Mouse (Mus musculus) heart, embryonic 16.5 days (tissue): Measurements from ENCODE around the gene Jak1. TPM values are rescaled to one million over a fixed set of nuclear protein-coding genes. Genes with fewer than 3 reads are reported as not detected.

ENCODE experiments used
- ATAC-seq: fragments of 200-750 bp; cut with Nextera tagmentation; replicated peaks from 2 replicates; pipeline ENCODE4 v1.8.0; 2017; ENCODE audit warnings: moderate number of reproducible peaks; ENCODE audit not compliant: insufficient read depth, low FRiP score; ENCODE audit errors: extremely low read depth
- H3K27ac ChIP-seq: fragments of 300-500 bp; sonication (generic); 2 replicates; pipeline ENCODE4 v1.5.1; 2014; ENCODE audit warnings: mild to moderate bottlenecking, low read length, control low read depth, moderate library complexity
- H3K27me3 ChIP-seq: fragments of 300-500 bp; sonication (generic); 2 replicates; pipeline ENCODE4 v1.6.1; 2014; ENCODE audit warnings: low read length, mixed read lengths; ENCODE audit not compliant: control insufficient read depth, insufficient read depth
- H3K36me3 ChIP-seq: fragments of 300-500 bp; sonication (generic); 2 replicates; pipeline ENCODE4 v1.6.1; 2014; ENCODE audit not compliant: control insufficient read depth, insufficient read depth
- H3K4me1 ChIP-seq: fragments of 300-500 bp; sonication (generic); 2 replicates; pipeline ENCODE4 v1.6.1; 2014; ENCODE audit warnings: low read length, mixed read lengths; ENCODE audit not compliant: control insufficient read depth, insufficient read depth
- H3K4me2 ChIP-seq: fragments of 300-500 bp; sonication (generic); 2 replicates; pipeline ENCODE4 v1.6.1; 2014; ENCODE audit warnings: low read depth, mild to moderate bottlenecking, control low read depth, low read length
- H3K4me3 ChIP-seq: fragments of 300-500 bp; sonication (generic); 2 replicates; pipeline ENCODE4 v1.5.1; 2014; ENCODE audit warnings: mild to moderate bottlenecking, control low read depth, low read length
- H3K9ac ChIP-seq: fragments of 300-500 bp; sonication (generic); 2 replicates; pipeline ENCODE4 v1.6.1; 2014; ENCODE audit warnings: low read length, control low read depth
- H3K9me3 ChIP-seq: fragments of 300-500 bp; sonication (generic); replicated peaks from 2 replicates; pipeline ENCODE4 v1.6.1; 2016; ENCODE audit warnings: low read length; ENCODE audit not compliant: control insufficient read depth
- WGBS: fragments of 180-500 bp; shearing (Covaris S2); extraction: QIAGEN DNeasy Blood & Tissue Kit; methylation state at CpG from one replicate; pipeline ENCODE4 v1.1.7; 2014; 5-methylcytosine and 5-hydroxymethylcytosine counted together
- polyA plus RNA-seq: library from polyadenylated mRNA; unstranded; fragments of >200 nt; fragmentation: Nextera tagmentation; extraction: Ambion mirVana; gene quantifications from 2 replicates; pipeline ENCODE4 v1.2.1, GENCODE M21; 2015

Gene Jak1
- polyA plus RNA-seq, 1 experiment from 2014 or later, result 65.7 TPM

DNA sequence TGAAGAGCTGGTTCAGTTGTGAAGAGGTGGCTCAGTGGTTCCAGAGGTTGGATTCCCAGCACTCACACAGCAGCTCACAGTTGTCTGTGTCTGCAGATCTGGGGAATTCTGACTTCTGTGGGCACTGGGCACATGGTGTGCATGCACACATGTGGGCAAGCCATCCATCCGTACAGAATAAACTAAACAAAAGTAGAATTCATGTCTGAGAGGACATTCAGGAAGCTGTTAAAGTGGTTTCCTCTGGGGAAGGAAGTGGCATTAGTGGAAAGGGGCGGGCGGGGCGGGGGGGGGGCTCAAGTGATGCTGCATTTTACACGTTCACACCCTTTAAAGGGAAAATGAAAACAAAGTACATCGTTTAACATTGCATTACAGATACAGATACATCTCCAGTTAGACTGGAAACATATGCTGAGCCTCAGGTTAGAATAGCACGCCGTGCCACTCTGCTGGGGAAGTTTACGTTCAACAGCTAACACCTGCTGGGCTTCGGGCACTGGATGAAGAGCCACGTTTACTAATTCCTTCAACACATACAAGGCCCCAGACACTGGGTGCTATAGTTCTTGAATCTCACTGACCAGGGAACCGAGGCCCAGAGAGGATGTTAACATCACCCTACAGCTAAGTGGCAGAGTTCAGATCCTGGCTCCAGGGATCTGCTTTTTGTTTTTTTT, 33.4 kb upstream of the Jak1 start:
- no peak overlapping the region for H3K27ac ChIP-seq
- no peak overlapping the region for H3K4me2 ChIP-seq
- H3K9me3 ChIP-seq, result no peaks in the 10 kb centered on the region
- no peaks in the 10 kb centered on the region for H3K36me3 ChIP-seq
- H3K4me1 ChIP-seq, result peaks cover 4% of the 10 kb centered on the region; the same call in 1 of the 2 replicates
- H3K4me3 ChIP-seq, result no peak overlapping the region
- no peak for ATAC-seq
- no peak overlapping the region for H3K9ac ChIP-seq
- 66% methylated on average over 12 of the region's 12 CpGs for WGBS
- no peaks in the 10 kb centered on the region; the same call in 1 of the 2 replicates for H3K27me3 ChIP-seq

- H3K9ac ChIP-seq, result no peak overlapping the region
- H3K27ac ChIP-seq, result no peak overlapping the region
- WGBS, result 66% methylated on average over 7 of the region's 7 CpGs
- no peak overlapping the region for H3K4me2 ChIP-seq
- ATAC-seq, result no peak
- H3K27me3 ChIP-seq, result no peaks in the 10 kb centered on the region; the same call in 1 of the 2 replicates
- no peaks in the 10 kb centered on the region for H3K36me3 ChIP-seq
- no peaks in the 10 kb centered on the region for H3K9me3 ChIP-seq
- no peak overlapping the region for H3K4me3 ChIP-seq
- peaks cover 8% of the 10 kb centered on the region; the same call in 1 of the 2 replicates for H3K4me1 ChIP-seq
Measured at GRCm38 (mm10) chr4:101296836-101297235, 31.8 kb upstream of the Jak1 start.

DNA sequence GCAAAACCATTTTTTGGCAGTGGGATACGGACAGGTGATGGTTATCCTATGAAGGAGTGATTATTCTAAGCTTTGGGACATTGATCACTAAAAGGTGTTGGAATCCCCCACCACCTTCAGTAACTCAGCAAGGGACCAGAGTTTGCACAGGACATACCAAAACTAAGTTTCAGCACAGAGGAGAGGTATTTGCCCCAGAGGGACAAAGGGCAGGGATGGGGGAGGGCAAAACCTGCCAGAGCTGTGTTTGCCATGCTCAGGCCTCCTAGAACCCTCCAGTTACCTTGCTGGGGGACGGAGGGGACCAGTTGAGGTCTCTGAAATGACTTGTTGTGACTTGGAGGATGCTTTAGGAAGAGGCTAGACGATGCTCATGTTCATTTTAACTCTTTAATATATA, 30.7 kb upstream of the Jak1 start:
- H3K27me3 ChIP-seq, result no peaks in the 10 kb centered on the region; the same call in 1 of the 2 replicates
- no peak overlapping the region for H3K4me2 ChIP-seq
- H3K4me3 ChIP-seq, result no peak overlapping the region
- H3K36me3 ChIP-seq, result no peaks in the 10 kb centered on the region
- H3K4me1 ChIP-seq, result peaks cover 5% of the 10 kb centered on the region; the same call in 1 of the 2 replicates
- ATAC-seq, result no peak
- 77% methylated on average over 3 of the region's 3 CpGs for WGBS
- no peak overlapping the region for H3K9ac ChIP-seq
- H3K27ac ChIP-seq, result no peak overlapping the region
- no peaks in the 10 kb centered on the region for H3K9me3 ChIP-seq

- Histone ChIP-seq H3K36me3 (no peaks in the 10 kb centered on the region), H3K4me1 (peaks cover 5% of the 10 kb centered on the region; the same call in 1 of the 2 replicates), H3K27me3 (no peaks in the 10 kb centered on the region; the same call in 1 of the 2 replicates), H3K4me2 (peak overlapping the region; percentile 82), H3K27ac (no peak overlapping the region), H3K9ac (no peak overlapping the region), H3K9me3 (no peaks in the 10 kb centered on the region), H3K4me3 (peak overlapping the region; percentile 57; the same call in 1 of the 2 replicates)
- WGBS, result 62% methylated on average over 9 of the region's 9 CpGs
- ATAC-seq, result no peak
Measured at GRCm38 (mm10) chr4:101293661-101294060, 28.6 kb upstream of the Jak1 start.

- peak overlapping the region; percentile 57 for H3K4me3 ChIP-seq
- peak overlapping the region; percentile 72 for H3K9ac ChIP-seq
- peak overlapping the region; percentile 56 for H3K27ac ChIP-seq
- H3K4me1 ChIP-seq, result peaks cover 5% of the 10 kb centered on the region; the same call in 1 of the 2 replicates
- H3K9me3 ChIP-seq, result no peaks in the 10 kb centered on the region
- ATAC-seq, result peak; percentile 56
- under 1% methylated on average over 49 of the region's 49 CpGs for whole genome bisulfite sequencing
- H3K36me3 ChIP-seq, result no peaks in the 10 kb centered on the region
- H3K4me2 ChIP-seq, result peak overlapping the region; percentile 82
- no peaks in the 10 kb centered on the region; the same call in 1 of the 2 replicates for H3K27me3 ChIP-seq
Measured at GRCm38 (mm10) chr4:101292736-101293541, 27.9 kb upstream of the Jak1 start.

GRCm38 (mm10) chr4:101292028-101292735, 27.1 kb upstream of the Jak1 start:
- 1% methylated on average over 41 of the region's 41 CpGs for WGBS
- Histone ChIP-seq H3K9me3 (no peaks in the 10 kb centered on the region), H3K4me1 (peaks cover 5% of the 10 kb centered on the region; the same call in 1 of the 2 replicates), H3K9ac (peak overlapping the region; percentile 72), H3K36me3 (no peaks in the 10 kb centered on the region), H3K27ac (peak overlapping the region; percentile 56), H3K4me3 (peak overlapping the region; percentile 57), H3K27me3 (no peaks in the 10 kb centered on the region; the same call in 1 of the 2 replicates), H3K4me2 (peak overlapping the region; percentile 82)
- peak; percentile 91 for ATAC-seq

GRCm38 (mm10) chr4:101288292-101288691, 23.2 kb upstream of the Jak1 start:
- no peak overlapping the region for H3K4me3 ChIP-seq
- ATAC-seq, result no peak
- WGBS, result 88% methylated on average over 11 of the region's 11 CpGs
- H3K9me3 ChIP-seq, result no peaks in the 10 kb centered on the region
- H3K4me1 ChIP-seq, result peaks cover 12% of the 10 kb centered on the region
- no peak overlapping the region for H3K9ac ChIP-seq
- H3K27me3 ChIP-seq, result no peaks in the 10 kb centered on the region
- H3K4me2 ChIP-seq, result no peak overlapping the region
- H3K36me3 ChIP-seq, result no peaks in the 10 kb centered on the region
- H3K27ac ChIP-seq, result no peak overlapping the region

GRCm38 (mm10) chr4:101286562-101286961, 21.5 kb upstream of the Jak1 start:
- Histone ChIP-seq H3K9ac (no peak overlapping the region), H3K36me3 (no peaks in the 10 kb centered on the region), H3K27me3 (no peaks in the 10 kb centered on the region), H3K4me1 (peaks cover 7% of the 10 kb centered on the region), H3K4me3 (no peak overlapping the region), H3K27ac (no peak overlapping the region), H3K9me3 (no peaks in the 10 kb centered on the region), H3K4me2 (no peak overlapping the region)
- WGBS, result 87% methylated on average over 6 of the region's 6 CpGs
- ATAC-seq, result no peak
